Mouse (Mus musculus) adrenal gland, postnatal 10 days (tissue): ENCODE data around the gene 1700001F09Rik. TPM values are rescaled to one million over a fixed set of nuclear protein-coding genes. Genes with fewer than 3 reads are reported as not detected.
"Not testable (repeated sequence)": the region's sequence is repeated elsewhere in the genome, so short reads cannot be mapped to it uniquely, and the experiment has no call there.

ENCODE experiments used
- DNase-seq: peaks from one replicate; pipeline ENCODE4 v3.0.0; 2021; ENCODE audit warnings: mixed read lengths
- long read RNA-seq, 2 experiments: library from polyadenylated mRNA; stranded (forward); transcript quantifications; one replicate each; pipeline ENCODE4 v2.0.0; 2021
- total RNA-seq, 2 experiments: library from RNA; stranded (reverse); gene quantifications; 2 replicates each; pipeline ENCODE4 v1.2.3; 2021

1700001F09Rik gene
- total RNA-seq, result not detected
- long read RNA-seq, experiment 1, result 0 reads
- long read RNA-seq, experiment 2, result 0 reads

DNA sequence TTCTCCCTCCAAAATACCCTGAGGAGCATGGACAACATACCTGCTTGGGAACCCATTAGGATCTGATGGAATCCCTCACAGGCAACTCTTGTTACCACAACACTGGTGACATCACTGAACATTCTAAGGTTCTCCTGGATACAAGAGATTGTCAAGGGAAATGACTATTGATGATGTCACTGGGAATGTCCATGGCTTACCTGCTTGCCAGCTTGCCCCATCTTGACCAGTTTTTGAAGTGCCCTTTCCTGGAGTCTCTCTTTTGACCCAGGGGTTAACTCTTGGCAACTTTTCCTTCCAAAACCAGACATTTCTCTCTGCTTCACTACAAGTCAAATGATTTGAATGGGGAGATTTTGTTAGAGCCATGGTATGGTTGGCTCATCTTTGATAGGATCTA is at the start of gene 1700001F09Rik:
1700001F09Rik (minus strand) TSS at position 101 of the 400 bp plus-strand sequence.
- not testable (repeated sequence) for DNase-seq

GRCm38 (mm10) chr14:43361713-43362112 is 14.1 kb upstream of the 1700001F09Rik start:
- DNase-seq, result peak; percentile 3

DNA sequence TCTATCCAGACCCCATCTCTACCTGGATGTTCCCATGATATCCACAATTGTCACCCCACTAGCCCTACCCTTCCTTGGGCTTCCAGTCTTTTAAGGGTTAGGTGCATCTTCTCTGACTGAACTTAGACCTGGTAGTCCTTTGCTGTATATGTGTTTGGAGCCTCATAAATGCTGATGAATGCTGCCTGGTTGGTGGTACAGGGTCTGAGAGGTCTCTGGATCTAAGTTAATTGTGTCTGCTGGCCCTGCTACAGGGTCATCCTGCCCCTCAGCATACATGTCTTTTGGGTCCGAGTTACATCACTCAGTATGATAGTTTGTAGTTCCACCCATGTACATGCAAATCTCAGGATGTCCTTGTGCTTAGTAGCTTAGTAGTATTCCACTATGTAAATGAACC is 11.6 kb upstream of the 1700001F09Rik start:
- DNase-seq, result not testable (repeated sequence)

DNA sequence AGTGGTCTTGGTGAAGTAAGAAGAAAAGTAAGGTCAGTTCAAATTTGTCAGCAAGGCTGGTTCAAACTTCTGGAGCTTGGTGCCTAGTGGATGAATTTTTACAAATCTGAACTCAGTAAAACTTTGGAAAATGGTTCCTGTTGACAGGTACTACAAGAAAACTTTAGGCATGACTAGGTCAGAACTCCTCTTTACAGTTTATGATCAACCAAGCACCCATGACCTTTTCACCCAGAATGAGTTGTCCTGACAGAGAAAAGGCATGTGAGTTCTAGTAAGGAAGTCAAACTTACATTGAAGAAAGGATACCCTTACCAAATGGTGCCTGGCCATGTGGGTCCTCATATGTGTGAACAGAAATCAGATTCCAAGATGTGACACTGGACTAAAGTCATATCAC is 9.9 kb upstream of the 1700001F09Rik start:
- DNase-seq, result not testable (repeated sequence)

DNA sequence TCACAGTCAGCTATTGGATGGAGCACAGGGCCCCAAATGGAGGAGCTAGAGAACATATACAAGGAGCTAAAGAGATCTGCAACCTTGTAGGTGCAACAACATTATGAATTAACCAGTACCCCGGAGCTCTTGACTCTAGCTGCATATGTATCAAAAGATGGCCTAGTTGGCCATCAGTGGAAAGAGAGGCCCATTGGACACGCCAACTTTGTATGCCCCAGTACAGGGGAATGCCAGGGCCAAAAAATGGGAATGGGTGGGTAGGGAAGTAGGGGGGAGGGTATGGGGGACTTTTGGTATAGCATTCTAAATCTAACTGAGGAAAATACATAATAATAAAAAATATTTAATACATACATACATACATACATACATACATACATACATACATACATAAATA is 5.3 kb upstream of the 1700001F09Rik start:
- not testable (repeated sequence) for DNase-seq

- DNase-seq, result not testable (repeated sequence)
Measured at GRCm38 (mm10) chr14:43337646-43338045, 10.0 kb downstream of the 1700001F09Rik start.

DNA sequence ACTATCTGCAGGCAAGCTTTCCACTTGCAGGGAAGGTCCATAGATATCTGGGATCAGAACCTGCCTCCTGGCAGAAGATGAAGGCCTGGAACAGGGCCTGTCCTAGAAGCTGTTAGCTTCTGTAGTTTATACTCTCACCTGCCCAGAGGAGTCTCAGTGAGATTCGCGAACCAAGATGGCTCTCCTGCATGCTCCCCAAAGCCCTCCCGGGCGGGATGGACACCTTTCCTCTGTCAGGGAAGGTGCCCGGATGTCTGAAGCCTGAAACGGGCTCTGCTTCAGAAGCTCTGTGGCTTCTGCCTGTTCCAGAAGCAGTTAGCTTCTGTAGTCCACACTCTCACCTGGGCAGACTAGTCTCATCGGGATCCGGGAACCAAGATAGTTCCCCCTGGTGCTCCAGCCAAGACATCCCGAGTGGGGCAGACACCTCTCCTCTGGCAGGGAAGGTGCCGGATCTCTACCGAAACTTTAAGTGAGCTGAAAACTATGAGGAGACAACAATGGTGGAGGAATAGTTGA is 16.2 kb downstream of the 1700001F09Rik start:
- not testable (repeated sequence) for DNase-seq

- not testable (repeated sequence) for DNase-seq
Measured at GRCm38 (mm10) chr14:43328603-43329002, 19.0 kb downstream of the 1700001F09Rik start.

DNA sequence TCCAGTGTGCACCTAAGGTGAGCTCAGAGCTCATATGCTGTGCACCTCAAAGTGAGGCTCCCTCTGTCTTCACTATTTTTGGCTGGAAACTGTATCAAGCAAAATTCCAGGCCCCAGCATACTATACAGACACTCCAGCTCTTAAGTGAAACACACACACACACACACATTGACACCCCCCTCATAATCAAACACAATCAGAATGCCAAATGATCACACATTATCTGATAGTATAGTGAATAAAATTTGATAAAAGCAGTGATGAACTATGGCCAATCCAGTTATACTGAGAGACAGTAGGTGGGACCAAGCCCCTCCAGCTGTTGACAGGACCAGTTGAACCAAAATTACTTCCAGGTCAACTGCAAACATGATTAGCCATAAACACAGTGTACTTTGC is 28.1 kb downstream of the 1700001F09Rik start:
- not testable (repeated sequence) for DNase-seq

GRCm38 (mm10) chr14:43293503-43293902 is 54.1 kb downstream of the 1700001F09Rik start, which contains the start of gene Gm8127:
TSS of gene Gm8127 (minus strand) at chr14:43293832.
- DNase-seq, result not testable (repeated sequence)

Other genes with a start within 250 kb of the 1700001F09Rik start
- not detected for gene Gm8104, start 247.2 kb downstream of the 1700001F09Rik start, total RNA-seq
- not detected for gene Gm7233, start 167.9 kb downstream of the 1700001F09Rik start, total RNA-seq
- gene Gm8122, start 112.5 kb downstream of the 1700001F09Rik start, total RNA-seq, result not detected
- gene Gm8126, start 89.2 kb downstream of the 1700001F09Rik start, total RNA-seq, result under 1 TPM in 1 of 2 experiments, not detected in 1; 0.39 TPM
- gene Gm9732, start 72.8 kb downstream of the 1700001F09Rik start, total RNA-seq, result not detected
- not detected for gene Gm8127, start 54.0 kb downstream of the 1700001F09Rik start, total RNA-seq
- gene Gm8138, start 68.5 kb upstream of the 1700001F09Rik start, total RNA-seq, result not detected
- under 1 TPM in 1 of 2 experiments, not detected in 1; 0.27 TPM for gene Gm5799, start 195.8 kb upstream of the 1700001F09Rik start, total RNA-seq
- not detected for gene Gm17654, start 231.3 kb upstream of the 1700001F09Rik start, total RNA-seq